Mouse (Mus musculus) layer of hippocampus, adult 9-11 months (tissue): ENCODE measurements around the gene Mcoln2.
"Not testable (repeated sequence)": the region's sequence is repeated elsewhere in the genome, so short reads cannot be mapped to it uniquely, and the experiment has no call there.

Source experiments
- DNase-seq: peaks from one replicate; pipeline ENCODE4 v3.0.0; 2022

The Mcoln2 gene

DNA sequence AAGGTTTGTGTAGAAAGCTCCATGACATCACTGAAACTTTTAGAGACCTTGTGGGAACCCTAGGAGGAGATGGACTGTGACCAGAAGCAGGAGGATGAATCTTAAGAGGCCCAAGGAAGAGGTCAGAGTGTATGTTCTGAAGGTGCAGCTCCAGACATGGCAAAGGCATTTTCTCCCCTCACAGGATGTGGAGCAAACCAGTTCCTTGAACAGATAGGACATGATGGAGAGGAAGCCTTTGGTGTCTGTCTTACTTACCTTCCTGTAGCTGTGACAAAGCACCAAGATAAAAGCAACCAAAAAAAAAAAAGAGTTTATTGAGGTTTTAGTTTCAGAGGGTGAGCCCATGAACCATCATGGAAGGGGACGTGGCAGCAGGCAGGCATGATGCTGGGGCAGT is 42.9 kb downstream of the Mcoln2 start:
- no peak for DNase-seq

DNA sequence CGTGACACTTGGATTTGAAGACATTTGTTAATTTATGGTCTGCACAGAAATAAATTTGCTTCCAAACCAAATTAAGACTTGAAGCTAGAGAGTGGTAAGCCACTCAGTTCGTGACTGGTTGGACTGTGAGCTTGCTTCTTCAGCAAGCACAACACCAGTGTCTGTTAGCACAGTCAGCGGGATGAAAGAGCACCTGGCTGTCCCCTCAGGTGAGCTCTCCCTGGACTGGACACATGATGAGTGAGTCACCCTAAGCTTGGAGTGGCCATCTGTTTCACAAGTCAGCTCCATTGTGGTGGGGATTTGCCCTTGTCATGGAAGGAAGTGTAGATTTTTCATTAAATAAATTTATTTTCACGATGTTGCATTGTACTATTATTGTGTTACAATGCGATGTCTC is 45.5 kb downstream of the Mcoln2 start:
- no peak for DNase-seq

DNA sequence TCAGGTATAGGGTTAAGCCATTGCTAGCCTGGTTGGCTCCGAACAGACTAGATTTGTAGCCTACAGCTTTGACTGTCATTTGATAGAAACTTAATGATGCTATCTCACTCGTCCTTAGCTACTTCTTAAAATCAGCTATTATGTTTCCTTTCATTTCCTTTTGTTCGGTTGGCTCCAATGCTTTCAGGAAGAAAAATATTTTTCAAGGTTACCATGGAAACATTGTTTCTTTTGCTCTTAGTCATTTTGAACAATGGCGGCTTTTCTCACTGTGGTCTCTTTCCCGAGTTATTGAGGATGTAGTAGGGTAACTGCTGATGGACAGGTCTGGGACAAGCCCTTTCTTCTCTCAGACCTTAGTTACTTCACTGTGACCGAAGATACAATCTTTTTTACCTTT is 46.7 kb downstream of the Mcoln2 start:
- no peak for DNase-seq

DNA sequence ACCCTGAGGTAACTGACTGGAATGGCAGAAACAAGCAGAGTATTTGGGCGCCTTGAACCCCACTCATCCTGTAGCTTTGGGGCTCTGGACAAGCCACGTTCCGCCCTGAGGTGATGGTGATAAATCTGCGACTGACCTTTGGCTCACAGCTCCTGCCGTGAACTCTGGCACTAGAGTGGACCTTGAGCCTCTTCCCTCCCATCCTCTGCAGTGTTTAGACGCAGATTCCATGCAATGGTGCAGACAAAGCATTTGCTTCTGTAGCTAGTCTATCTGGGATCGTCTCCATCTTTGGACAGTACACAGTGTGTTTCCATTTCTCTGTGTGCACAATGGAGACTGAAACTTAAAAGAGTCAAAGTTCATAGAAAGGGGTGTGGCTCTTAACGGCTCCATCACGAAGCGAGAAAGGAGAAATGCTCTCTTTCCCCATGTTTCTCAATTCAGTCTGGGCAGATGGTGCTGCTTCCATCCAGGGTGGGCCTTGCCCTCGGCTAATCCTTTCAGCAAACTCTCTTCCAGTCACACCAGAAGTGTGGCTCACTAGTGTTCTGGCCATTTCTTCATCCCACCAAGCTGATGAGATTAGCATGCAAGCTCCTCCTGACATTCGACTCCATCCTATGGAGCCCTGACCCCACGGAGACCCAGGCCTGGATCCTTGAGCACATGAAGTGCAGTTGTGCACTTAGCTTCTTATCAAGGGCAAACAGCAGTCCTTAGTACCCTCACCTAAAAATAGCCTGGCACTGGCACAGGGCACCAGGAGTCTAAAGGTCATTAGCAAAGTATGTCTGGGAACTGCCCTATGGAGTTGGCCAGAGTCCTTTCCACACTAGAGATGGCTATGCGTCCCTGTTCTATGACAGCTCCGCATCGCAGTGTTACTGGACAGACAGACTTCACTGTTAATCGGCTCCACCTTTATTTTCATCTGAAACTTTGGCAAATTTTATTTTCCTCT is 47.4 kb downstream of the Mcoln2 start:
- DNase-seq: no peak

DNA sequence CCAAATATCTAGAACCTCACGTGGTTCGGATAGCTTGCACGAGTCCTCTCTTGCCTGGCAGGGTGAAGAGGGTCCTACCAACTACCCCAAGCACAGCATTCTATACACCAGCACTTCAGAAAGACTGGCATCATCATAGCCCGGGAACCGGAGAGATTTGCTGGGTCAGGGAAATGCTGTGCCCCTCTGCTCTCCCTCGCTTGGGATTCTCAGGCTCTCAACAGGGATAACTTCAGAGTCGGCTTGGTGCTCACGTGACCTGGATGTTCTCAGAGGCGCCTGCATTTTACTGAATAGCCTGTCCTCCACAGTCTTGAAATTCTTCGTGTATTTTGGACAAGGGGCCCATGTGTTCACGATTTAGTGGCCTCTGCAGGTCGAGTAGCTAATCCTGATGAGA is 48.2 kb downstream of the Mcoln2 start:
- DNase-seq: no peak

DNA sequence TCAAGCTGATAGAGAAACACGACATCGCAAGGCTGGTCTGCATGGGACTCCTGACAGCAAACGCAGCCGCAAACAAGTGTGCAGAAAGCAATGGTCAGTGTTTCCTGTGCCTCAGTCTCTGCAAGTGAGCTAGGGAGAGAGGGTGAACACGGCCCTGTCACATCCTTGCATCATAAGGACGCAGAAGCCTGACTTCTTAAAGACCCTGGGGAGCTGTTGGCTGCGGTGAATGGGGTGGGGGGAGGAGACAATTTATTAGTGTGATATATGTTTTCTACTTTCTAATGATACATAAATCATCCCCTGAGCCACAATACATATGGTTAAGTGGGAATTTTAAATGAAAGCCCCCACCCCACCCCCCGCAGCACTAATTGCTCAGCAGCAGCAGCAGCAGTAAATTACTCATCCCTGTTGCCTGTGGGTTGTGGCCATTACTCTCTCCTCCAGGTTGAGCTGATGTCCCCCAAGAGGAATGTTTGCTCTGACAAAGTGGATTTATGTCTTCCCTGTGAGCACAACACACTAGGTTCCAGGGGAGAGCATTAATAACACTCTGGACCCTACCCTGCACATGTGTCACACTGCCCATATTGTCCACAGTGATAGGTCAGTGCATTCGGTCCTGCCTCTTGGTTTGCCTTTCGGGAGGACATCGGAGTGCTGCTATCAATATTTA is 49.3 kb downstream of the Mcoln2 start:
- no peak for DNase-seq

DNA sequence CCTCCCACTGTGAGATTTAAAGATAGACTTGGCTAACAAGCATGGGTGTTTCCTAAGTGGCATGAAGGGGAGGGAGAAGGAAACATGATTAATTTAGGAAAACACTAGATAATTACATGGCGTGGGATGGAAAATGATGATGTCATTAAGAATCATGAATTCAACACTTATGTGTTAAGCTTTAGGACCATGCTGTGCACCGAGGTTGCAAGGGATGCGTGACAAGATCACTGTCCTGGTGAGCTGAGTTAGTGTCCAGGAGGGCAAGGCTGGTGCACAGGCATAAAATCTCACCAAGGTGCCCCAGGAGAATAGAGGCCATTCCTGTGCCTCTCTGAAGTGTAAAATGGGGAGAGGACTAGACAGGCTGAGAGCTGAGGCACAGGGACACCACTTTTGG is 49.9 kb downstream of the Mcoln2 start:
- DNase-seq: no peak

DNA sequence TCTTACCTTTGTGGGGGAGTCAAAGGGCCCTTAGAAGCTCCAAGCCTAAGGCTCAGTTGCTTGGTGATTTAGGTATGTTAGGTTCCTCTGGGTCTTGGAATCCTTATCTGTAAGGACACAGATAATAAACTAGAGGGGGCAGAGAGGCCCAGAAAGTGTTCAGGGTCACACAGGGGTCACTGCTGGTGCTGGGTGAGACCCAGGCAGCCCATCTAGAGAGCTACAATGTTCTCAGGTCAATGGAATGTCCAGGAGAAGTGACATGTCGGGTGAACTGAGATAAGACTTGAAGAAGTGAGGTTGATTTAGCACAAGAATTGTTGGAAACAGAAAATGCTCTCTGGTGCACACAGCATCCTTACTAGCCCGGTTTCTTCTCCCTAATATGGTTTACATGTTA is 54.7 kb downstream of the Mcoln2 start:
- no peak for DNase-seq

DNA sequence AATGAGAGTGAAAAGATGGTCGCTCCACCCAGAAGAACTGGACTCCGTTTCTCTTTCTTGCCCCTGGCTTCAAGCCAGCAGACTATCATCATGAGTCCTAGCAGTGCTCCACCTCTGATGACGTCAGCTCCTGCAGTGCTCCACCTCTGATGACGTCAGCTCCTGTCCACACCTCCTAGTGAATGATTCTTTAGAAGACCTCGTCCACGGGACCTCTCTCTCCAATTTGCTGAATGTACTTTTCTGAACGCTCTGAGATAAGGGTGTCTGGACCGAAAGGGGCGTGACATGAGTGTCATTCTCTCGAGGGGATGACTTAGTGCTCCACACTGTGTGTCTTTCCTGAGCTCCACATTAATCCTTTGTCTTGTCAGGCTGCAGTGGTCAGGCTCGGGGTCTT is 55.7 kb downstream of the Mcoln2 start:
- DNase-seq: no peak

DNA sequence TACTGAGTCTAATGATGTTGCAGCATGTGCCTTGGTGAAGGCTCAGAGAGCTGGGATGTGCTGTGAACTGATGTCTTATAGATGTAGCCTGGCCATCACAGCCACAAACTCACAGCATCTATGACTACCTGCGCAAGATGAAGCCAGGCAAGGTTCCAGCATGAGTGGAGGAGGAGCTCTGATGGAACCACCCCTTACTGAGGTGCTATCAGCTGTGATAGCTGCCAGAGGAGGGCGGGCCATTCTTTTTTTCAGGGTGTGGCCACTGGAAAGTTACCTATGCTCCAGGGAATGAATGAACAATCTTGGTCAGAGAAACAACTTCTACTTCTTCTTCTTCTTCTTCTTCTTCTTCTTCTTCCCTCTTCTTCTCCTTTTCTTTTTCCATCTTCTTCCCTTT is 57.0 kb downstream of the Mcoln2 start:
- DNase-seq: no peak

DNA sequence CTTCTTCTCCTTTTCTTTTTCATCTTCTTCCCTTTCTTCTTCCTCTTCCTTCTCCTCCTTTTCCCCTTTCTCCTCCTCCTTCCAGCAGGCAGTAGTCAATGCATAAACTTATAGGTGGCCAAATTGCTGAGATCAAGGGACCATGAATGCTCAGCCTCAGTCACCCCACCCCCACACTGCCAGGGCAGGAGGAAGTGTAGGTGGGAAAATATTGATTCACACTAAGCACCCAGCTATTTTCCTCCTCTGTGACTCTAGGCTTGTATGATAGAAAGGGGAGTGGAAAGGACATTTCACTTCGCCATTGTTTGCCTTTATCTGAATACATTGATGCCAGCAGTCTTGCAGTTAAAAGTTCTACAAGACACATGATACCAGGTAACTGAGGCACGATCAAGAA is 57.8 kb downstream of the Mcoln2 start:
- no peak for DNase-seq

DNA sequence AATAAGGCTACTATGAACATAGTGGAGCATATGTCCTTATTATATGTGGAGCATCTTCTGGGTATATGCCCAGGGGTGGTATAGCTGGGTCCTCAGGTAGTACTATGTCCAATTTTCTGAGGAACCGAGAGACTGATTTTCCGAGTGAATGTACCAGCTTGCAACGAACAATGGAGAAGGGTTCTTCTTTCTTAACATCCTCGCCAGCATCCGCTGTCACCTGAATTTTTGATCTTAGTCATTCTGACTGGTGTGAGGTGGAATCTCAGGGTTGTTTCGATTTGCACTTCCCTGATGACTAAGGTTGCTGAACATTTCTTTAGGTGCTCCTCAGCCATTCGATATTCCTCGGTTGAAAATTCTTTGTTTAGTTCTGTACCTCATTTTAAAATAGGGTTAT is 60.1 kb downstream of the Mcoln2 start:
- DNase-seq: not testable (repeated sequence)

DNA sequence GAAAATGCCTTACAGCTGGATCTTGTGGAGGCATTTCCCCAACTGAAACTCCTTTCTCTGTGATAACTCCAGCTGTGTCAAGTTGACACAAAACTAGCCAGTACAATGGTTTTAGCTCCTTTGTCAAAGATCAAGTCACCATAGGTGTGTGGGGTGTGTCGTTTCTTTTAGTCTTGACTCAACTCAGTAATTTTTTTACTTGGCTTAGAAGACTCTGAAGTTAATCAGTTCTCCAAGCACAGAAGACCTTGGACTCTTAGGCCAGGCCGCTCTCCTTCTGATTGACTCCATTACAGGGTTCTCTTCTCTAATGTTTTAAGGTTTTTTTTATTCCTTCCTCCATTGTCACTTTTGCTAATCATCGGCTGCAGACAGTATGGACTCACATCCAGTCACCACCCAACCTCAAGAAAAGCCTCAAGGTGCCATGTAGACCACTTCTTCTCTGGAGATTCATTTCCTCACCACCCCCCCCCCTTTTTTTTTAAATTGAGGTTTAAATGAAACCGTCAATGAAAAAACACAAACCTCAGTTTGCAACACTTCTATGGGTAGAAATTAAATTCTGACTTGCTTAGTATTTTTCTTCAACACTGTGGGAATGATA is 61.6 kb downstream of the Mcoln2 start:
- no peak for DNase-seq

DNA sequence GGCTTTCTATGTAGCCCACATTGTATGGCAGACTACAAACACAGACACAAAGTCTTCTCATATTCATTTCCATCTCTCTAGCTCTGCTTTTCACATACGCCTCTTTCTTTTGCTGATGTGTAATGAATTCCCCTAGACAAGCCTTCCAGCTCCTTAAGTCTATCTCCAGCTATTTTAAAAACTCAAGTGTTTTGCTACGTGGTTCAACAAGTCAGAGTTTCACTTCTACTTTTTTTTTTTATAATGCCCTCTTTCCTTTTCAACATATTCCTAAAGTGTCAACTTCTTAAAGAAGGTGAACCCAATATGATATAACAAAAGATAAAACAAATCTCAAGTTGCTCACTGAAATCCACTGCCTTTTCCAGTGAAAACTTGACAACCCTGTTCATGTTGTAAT is 62.3 kb downstream of the Mcoln2 start:
- DNase-seq: no peak

DNA sequence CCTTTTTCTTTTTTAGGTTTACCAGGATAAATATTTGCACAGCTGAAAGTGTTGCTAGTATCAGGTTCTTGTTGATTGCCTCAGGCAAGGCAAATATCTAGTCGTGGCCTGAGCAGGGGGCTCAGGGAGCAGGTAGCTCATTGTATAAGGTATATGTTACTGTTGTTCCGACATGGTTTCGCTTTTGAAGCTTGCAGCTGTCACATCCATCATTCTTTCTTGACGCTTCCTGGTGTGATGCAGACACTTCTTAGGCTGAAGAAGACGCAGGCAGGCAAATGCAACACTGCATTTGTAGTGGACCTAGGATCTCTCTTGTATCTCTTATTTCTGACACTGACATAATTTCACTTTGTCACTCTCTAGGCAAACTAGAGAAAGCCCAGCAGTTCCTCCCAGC is 63.7 kb downstream of the Mcoln2 start:
- DNase-seq: no peak

DNA sequence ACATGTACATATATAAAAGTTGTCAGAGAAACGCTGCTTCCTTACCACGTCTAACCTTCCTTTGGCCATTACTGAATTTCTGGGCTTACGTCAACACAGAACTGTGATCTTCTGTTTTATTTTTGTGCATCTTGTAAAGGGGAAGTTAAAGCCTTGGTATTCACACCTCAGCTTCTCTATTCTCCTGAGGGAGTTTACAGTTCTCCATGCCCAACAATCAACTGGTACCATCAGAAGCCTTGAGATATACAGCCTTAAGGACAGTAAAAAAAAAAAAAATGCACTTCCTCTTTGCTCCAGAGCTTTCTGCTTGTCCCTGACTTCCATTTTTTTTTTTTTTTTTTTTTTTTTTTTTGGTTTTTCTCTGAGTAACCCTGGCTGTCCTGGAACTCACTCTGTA is 66.9 kb downstream of the Mcoln2 start:
- DNase-seq: no peak

DNA sequence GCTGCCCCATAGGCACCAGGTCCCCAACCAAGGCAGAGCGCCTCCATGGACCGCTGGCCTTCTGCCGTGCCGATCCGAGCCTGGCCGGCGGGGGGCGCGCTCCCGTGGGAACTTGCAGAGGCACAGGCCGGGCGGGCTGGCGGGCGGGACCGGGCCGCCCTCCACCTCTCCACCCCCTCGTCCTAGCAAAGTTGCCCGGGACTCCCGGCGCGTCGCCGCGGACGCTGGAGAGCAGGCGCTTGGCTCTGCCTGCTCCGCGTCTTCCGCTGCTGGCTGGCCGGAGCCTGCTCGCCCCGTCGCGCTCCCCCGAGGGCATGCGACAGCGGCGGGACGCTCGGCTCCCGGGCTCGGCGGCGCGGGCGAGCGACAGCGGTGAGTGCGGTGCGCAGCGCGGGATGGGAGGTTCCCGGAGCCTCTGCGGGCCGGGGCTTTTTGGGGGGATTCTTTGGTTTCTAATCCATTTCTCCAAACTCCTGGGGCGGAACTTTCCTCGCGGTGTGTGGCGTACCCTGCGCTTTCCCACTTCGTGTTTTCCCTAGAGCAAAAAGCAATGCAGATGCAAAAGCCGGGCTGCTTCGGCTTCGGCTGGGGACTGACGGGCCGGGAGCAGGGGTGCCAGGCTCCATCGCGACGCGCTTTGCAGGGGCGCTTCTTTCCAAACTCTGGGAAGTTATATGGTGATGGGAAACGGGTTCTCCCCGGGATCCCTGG is 71.3 kb downstream of the Mcoln2 start, which contains the start of gene Lpar3:
Gene Lpar3 (plus strand): TSS at position 188 of the 711 bp plus-strand sequence.
- no peak for DNase-seq

DNA sequence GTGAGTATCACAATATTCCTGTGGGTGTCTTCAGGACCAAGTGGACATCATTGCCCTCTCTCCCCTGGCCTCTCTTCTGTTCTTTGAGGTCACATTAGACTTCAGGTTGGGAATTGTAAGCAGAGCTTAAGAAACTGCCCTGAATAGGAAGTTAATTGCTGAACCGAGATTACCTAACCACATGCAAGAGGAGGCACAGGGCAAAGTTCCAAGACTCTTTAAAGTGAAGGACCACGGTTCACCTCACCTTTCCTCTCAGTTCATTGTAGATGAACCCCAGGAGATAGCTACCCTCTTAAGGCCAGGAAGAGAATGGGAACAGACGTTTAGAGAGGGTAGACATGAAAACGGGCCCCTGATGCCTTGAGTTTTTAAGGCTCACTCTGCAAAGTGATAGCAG is 74.6 kb downstream of the Mcoln2 start:
- no peak for DNase-seq

DNA sequence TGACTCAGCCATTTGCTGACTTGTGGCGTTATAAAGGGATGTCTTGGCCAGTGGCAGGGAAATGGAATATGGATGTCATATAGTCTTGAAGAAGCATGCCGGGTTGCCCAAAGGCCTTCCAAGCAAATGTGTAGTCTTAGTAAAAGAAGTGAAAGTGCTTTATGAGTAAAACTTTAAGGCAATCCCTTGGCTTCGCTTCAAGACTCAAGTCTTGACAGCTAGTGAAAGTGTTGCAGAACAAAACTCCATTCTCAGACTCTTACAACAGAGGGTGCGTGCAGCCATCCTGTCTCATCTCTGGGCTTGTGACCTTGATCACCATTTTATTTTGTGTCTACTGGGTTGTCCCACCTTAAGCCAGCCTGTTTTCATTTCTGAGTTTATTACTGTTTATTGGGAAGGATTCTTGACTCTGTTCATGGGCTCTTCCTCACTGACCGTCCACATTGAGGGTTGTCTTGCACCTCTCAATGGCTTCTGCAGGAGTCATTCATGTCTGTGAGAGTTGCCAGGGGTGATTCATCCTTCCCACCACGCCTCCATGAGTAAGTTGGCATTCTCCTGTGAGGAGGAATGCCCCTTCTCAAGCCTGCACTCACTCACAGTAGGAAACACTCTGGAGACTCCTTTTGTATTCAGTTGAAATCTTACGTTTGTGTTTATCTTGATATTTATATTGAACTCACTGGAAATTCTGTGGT is 75.6 kb downstream of the Mcoln2 start:
- DNase-seq: no peak

DNA sequence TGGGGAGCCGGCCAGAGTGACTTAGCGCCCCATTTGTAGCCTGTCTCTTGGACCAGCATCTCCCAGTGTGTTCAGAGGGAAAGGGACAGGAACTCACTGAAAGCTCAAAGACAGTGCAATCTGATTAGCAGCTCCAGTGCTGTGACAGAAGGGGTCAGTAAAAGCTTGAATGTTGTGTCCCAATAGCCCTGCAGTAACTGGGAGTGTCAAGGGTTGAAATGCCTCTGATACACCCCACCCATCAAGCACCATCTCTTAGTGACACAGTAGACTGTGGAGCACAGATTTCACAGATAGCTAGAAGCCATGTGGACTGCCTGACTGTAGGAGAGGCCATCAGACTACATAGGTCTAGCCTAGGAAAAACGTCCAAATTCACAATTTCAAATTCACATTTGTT is 77.8 kb downstream of the Mcoln2 start:
- no peak for DNase-seq

DNA sequence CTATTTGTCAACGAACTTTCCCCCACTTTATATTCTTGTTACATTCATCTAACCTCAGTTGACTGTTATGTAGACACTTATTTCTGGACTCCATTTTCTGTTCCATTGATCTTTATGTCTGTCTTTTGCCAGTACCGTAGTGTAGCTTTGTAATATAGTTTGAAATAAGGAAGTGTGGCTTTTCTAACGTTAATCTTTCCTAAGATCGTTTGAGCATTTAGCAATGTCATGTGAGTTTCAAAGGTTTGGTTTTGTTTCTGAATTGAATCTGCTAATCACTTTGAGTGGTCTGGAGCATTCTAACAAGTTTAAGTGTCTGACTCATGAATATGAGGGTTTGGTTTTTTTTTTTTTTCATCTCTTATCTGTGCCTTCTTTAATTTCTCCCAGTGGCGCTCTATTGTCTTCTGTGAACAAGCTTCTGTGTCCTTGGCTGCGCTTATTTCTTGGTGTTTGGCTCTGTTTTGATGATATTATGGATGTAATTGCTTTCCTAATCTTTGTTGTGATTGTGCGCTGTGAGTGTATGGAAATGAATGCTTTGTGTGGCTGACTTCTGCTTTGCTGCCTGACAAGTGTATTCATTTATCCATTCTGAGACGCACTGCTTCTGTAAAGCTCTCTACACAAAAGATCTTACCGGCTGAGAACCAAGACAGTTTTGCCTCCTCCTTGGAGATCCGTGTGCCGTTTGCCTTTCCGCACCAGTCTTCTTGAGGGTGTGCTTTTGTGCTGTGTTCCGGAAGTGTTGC is 79.1 kb downstream of the Mcoln2 start:
- DNase-seq: no peak

DNA sequence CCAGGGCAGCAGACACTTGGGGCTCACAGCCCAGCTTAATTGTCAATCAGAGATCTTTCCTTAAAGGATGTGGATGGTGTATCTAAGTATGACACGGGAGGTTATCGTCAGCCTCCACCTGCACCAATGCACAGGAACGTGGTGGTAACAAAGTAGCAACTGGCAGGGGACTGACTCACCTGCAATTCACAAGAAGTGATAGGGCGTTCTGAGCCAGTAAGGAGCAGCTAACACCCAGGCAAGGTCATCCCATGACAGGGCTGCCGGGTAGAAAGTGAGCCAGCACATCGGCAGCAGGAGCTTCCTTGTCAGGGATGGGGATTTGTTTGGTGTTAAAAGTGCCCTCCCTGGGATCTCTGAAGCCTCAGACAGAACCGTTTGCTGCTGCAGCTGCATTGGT is 83.1 kb downstream of the Mcoln2 start:
- DNase-seq: no peak
